Mouse (Mus musculus) layer of hippocampus, adult 9-10 months (tissue): ENCODE measurements around the gene Fkrp.

ENCODE experiments used
- DNase-seq: peaks from one replicate; pipeline ENCODE4 v3.0.0; 2022; ENCODE audit warnings: low spot score

Gene Fkrp

DNA sequence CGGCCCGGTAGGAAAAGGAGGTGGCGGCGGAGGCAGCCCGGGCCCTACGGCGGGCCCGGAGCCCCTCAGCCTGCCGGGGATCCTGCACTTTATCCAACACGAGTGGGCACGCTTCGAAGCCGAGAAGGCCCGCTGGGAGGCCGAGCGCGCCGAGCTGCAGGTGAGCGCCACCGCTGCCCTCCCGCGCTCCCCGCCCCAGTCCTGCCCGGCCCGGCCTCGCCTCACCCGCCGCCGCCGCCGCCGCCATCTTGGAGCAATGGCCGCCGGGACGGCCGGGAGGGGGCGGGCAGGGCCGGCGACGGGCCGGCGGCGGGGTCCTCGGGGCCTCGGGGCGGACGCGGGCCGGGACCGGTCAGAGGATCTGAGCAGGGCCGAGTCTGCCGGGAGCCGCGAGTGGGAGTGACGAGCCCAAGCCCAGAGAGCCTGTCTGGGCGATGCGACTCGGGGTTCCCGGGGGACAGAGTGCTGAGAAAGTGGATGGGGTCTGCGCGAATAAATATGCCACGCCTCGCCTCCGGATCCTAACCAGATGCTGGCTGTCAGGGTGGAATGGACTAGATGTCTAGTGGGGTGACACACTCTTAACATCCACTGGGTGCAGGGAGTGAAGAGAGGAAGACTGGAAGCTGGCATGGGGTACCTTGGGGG lies at the start of gene Fkrp:
Fkrp (minus strand) TSS at position 258 of the 648 bp plus-strand sequence.
- DNase-seq = no peak

DNA sequence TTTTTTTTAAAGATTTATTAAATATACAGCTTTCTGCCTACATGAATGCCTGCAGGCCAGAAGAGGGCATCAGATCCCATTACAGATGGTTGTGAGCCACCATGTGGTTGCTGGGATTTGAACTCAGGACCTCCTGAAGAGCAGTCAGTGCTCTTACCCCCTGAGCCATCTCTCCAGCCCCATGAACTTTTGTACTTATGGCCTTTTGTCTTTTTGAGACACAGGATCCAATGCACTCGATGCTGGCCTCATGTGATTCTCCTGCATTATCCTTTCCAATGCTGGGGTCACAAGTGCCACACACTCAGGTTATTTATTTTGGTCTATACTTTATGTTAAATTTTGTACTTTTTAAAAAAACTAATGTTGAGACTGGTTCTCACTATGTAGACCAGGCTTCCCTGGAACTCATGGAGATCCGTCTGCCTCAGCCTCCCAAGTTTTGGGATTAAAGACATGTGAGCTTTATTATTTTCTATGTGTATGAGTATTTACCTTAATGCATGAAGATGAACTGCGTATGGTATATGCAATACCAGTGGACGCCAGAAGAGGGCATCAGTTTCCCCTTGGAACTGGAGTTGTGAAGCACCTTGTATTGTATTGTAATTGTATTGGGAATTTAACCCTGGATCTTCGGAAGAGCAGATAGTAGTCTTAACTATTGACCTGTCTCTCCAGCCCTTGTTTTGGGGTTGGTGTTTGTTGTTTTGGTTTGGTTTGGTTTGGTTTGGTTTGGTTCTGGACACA lies 43.5 kb upstream of the Fkrp start:
- DNase-seq = no peak

DNA sequence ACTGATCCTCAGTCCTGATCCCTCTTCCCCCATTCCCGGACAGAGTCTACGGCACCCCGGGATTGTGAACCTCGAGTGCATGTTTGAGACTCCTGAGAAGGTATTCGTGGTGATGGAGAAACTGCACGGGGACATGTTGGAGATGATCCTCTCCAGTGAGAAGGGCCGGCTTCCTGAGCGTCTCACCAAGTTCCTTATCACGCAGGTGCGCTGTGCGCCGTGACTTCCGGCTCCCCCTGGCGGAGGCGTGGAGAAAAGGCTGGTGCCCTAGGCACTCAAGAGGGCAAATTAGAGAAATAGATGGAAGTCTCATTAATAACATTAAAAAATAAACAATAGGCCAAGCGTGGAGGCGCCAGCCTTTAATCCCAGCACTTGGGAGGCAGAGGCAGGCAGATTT lies 41.8 kb upstream of the Fkrp start:
- no peak for DNase-seq

DNA sequence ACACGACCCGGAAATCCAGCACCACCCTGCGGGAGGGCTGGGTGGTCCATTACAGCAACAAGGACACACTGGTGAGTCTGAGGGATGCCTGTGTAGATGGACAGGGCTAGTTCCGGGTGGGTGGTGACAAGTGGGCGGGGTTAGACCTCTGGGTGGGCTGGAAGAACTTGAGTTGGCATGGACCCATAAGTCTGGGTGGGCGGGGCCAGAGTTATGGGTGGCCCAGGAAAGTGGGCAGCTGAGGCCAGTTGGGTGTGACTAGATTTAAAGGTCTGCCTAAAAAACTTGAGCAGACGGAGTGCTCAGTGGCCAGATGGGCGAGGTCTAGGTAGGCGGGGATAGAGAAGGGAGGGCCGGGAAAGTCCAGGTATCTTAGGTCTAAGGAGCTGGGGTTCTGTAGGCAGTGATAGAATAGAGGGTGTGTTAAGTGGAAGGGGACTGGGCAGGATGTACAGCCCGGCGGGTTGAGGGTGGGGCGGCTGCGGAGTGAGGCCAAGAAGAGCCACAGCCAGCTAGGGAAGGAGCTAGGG lies 36.8 kb upstream of the Fkrp start:
- DNase-seq = no peak

DNA sequence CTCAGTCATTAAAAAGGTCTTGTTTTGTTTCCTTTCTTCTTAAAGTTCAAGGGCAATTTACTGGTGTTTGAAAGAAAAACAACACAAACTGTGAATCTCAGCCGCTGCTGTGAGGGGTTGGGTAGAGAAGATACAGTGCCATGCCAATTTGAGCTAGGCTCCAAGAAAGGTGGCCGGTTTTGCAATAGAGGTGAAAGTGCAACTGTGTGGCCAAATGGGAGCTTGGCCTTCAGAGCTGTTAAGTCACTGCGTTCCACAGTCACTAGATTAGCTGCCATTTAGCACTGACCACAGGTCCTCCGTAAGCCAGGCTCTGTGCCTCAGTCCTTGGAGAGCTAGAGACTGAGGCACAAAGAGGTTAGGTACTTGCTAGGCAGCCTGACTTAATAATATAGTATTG lies 35.1 kb upstream of the Fkrp start:
- DNase-seq = no peak

DNA sequence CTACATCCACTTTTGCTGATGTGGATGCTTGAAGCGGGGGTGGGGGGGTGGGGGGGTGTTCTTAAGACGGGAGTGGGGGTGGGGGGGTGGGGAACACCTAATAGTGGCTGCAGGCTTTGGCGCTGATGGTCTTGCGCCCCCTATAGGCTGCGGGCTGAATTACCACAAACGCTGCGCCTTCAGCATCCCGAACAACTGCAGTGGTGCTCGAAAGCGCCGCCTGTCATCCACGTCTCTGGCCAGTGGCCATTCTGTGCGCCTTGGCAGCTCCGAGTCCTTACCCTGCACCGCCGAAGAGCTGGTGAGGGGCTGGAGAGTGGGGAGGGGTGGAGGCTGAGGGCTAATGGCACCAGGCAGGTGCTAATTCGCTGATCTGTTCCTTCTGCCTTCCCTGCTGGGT lies 32.0 kb upstream of the Fkrp start:
- peak; percentile 57 for DNase-seq

DNA sequence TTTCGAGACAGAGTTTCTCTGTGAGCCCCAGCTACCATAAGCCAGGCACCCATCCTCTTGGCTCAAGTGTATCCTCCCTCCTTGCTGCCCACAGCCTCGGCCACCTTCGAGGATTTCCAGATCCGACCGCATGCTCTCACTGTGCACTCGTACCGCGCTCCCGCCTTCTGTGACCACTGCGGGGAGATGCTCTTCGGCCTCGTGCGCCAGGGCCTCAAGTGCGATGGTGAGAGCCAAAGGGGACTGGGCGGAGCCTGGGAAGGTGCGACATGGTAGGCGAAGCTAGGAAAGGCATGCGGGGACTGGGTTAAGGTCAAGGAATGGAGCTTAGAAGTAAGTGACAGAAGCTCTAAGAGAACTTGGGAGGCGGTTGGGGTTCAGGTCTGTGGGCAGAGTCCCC lies 31.0 kb upstream of the Fkrp start:
- DNase-seq = no peak

DNA sequence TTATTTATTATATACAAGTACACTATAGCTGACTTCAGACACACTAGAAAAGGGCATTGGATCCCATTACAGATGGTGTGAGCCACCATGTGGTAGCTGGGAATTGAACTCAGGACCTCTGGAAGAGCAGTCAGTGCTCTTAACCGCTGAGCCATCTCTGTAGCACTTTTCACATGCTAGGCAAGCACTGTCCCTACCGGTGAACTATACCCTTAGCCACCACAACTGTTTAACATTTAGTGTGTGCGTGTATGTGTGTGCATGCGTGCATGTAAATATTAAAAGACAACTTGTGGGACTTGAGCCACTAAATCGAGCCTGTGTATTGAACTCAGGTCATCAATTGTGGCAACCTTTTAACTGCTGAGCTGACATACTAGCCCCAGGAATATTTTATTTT lies 30.2 kb upstream of the Fkrp start:
- DNase-seq = no peak

DNA sequence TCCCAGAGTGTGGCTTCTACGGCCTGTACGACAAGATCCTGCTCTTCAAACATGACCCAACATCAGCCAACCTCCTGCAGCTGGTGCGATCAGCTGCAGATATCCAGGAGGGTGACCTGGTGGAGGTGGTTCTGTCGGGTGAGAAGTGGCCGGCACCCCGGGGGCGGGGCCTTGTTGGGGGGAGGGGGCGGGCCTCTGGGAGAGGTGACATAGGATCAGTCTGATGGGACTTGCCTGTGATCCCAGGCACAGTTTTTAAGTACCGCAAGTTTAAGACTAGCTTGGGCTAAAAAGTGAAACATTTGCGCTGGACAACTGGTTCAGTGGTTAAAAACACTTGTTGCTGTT lies 29.3 kb upstream of the Fkrp start:
- DNase-seq = no peak

DNA sequence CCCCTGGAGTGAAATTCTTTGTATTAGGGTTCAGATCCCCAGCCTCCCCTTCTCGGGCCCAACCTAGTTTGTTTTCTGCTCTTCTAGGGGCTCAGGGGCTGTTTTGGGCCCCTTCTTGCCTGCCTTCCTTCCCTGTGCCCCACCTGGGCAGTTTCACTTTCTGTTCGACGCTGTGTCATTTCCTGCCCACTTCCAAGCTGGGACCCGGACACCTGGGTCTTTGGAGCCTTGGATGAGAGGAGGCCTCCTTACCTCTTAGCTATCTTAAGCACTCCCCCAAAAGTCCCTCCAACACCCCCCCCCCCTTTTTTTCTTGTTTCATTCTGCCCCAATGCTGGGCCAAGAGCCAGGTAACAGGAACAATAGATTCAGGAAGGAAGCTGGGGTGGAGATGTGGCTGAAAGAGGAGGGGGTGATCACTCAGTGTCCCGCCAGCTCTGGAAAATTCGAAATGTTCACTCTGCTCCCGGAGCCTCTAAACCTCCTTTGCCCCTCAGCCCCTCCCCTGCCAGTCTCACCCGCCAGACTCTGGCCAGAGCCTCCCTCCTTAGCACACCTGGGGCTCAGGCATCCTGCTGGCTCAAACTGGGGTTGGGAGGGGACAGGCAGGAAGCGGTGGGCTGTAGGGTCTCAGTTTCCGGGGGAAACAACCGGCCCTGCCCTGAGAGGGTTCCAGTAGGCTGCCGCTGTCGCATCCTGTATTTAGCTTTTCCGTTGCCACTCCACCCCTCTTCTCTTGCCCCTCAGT lies 28.7 kb upstream of the Fkrp start:
- DNase-seq = no peak

DNA sequence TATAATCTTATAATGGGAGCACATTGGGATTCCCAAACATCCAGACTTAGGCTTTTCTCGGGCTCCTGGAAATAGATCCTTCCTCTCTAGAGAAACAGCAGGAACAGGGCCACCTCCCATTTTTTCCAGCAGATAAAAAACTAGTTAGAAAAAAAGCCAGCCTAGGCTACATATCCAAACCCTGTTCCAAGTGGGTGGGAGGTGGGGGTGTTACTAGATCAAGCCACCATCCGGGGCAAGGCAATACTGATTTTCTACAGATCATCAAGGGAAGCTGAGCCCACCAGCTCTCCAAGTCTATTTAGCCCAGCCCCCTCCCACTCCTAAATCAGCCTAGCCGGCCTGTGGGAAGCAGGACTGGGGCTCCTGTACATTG lies 28.2 kb upstream of the Fkrp start:
- no peak for DNase-seq

DNA sequence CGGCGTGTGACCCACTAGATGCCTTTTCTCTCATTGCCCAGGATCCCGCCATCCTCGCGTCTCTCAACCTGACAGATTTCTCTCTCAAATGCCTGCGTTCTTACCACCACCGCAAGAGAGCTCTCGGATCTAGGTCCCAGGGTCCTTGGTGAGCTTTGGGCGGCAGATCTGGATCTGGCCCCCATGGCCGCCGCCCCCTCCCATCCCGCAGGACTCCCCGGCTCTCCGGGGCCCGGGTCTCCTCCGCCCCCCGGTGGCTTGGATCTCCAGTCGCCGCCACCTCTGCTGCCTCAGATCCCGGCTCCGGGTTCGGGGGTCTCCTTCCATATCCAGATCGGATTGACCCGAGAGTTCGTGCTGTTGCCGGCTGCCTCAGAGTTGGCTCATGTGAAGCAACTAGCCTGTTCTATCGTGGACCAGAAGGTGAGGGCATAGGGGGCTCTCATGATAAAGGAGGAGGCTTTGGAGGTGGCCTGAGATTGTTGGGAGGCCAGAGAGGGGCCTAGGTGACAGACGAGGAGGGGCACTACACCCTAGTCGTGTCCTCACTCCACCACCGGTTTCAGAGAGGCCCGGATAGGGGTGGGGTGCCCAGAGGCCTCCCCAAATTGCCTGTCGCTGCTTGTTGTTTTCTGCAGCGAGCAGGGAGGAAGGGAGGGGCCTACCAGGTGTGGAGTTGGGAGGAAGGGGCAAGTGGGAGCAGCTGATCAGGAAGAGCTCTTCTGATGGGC lies 27.1 kb upstream of the Fkrp start:
- no peak for DNase-seq

DNA sequence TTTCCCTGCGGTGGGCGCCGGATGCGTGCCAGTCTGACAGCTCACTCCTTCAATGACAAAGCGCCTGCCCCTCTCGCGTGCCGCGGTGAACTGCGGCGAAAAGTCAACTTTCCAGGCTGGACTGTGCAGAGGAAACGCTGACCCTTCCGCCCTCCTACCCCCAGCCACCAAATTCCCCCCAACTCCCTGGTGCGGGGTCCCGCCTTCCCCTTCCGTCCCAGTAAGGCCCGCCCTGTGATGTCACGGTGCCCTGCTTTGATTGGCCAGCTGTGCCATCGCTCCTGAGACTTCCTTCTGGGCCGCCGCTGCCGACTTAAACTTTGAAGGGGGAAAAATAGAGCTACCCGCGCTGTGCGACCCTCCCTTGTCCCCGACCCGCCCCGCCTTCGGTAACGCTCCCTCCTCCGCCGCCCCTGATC lies 26.1 kb upstream of the Fkrp start, which contains the start of gene Prkd2:
Prkd2 (plus strand) TSS at position 258 of the 419 bp plus-strand sequence.
- peak; percentile 59 for DNase-seq

DNA sequence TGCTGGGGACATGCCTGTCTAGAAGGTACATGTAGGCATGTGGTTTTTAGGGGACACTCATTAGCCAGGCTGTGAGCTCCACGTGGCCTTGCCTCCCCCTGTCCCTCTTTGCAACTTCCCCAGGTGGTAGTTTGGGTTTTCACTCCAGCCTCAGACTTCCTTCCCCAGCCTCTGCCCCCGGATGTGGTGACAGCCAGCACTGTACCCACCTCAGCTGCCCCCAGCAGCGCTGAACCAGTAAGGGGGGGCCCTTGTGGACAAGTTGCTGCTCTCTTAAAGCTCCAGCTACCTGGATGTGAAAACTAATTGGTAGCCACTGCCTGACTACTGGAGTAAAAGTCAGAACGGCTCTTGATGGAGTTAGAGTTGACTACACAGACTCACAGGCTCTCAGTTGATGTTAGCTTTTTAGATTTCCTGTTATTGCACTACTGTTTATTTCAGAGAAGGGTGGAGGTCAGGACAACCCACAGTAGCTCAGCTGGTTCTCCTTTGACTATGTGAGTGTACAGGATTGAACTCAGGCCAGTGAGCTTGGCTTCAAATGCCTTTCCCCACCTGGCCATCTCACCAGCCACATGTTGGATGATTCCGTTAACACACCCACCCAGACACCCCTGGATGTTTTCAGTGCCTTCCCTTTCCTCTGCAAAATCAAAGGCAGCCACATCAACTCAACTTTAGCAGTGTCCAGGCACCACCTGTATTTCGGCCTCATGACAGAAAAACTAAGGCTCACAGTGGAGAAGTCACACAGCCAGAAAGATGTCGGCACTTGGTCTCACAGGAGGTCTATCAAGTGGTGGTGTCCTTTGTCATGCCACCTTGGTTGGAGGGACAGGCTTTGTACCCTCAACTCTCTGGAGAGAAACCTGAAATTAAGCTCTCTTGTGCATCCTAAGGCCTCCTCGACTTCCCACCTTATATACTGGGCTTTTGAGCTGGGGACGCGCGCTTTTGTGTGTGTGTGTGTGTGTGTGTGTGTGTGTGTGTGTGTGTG lies 25.3 kb upstream of the Fkrp start:
- DNase-seq = no peak

DNA sequence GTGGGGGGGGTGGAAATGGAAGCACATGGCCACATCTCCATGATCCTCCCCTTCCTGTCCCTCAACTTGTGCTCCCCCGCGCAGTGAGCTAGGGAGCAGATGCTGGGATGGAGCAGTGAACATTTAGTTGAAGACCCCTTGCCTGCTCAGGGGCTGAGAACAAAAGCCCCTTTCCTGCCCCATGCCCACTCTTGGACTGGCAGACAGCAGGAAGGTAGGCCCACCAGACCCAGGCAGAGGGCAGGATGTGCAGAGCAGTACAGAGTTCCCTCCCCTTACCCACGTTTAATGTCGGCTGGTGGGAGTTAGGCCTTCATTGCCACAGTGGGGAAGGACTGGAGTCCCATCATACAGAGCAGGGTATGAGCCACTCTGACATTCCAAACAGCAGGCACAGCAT lies 24.5 kb upstream of the Fkrp start:
- no peak for DNase-seq

DNA sequence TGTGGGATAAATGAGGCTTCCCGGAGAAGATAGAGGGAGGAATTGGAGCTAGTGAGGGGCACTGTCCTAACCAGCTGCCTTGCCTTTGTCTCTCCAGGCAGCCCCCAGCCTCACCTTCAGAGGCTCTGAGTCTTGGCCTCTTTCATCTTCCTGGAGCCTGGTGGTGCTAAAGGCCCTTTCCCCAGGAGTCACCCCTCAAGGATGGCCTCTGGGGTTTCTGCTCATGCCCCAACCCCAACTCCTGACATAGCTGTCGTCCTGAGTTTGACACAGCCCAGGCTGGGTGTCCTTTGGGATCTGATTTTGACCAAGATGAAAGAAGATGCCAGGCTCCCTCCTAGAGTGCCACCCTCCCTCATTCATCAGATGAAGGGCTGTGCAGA lies 23.6 kb upstream of the Fkrp start:
- no peak for DNase-seq

DNA sequence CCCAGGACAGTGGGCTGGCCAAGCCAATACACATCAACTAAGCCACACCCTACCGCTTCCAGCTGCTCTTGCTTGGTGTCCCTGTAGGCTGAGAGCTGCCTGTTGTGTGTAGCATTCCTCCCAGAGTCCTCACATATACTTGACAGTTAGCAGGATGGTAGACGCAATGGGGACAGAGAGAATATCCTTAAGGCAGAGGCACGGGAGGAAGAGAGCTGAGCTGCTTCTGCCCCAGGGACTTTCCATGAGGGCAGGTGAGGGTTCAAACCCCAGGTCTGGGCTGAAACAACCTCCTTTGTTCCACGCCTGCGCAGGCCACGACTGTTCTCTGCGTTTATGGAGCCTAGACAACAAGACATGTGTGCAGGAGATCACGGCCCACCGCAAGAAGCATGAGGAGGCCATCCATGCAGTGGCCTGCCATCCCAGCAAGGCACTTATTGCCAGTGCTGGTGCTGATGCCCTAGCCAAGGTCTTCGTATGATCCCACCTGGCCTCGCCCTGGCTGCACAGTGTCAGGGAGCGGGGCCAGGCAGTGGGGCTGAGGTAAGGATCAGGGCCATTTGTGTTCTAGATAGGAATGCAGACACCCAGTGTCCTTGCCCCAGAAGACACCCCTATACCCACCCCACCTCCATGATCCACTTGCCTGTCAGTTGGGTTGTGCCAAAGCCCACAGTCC lies 23.0 kb upstream of the Fkrp start:
- no peak for DNase-seq

DNA sequence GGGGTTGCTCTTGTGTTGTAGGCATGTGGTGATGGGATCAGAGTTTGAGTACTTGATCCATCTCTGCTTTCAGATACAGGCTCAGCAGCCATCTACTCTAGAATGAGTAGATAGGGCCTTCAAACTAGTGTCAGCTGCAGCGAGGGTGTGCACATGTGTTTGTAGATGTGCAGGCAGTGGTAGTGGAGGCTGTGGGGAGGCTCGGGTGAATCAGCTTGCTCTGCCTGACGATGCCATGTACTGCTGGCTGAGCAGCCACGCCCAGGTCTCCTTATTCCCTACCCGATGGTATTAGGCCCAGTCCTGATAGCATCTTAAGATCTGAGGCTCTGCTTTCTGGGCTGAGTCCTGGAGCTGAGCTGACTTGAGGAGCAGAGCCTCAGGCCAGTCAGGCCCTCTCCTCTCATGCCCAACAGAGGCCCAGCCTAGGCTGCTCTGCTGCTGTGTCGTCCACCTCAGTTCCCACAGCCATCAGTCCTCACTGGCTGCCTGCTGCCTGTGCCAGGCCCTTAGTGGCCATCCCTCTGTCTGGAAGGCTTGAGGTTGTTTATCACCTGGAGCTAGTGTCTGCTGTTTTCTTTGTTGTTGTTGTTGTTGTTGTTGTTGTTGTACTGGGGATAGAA lies 22.4 kb upstream of the Fkrp start:
- DNase-seq = no peak

DNA sequence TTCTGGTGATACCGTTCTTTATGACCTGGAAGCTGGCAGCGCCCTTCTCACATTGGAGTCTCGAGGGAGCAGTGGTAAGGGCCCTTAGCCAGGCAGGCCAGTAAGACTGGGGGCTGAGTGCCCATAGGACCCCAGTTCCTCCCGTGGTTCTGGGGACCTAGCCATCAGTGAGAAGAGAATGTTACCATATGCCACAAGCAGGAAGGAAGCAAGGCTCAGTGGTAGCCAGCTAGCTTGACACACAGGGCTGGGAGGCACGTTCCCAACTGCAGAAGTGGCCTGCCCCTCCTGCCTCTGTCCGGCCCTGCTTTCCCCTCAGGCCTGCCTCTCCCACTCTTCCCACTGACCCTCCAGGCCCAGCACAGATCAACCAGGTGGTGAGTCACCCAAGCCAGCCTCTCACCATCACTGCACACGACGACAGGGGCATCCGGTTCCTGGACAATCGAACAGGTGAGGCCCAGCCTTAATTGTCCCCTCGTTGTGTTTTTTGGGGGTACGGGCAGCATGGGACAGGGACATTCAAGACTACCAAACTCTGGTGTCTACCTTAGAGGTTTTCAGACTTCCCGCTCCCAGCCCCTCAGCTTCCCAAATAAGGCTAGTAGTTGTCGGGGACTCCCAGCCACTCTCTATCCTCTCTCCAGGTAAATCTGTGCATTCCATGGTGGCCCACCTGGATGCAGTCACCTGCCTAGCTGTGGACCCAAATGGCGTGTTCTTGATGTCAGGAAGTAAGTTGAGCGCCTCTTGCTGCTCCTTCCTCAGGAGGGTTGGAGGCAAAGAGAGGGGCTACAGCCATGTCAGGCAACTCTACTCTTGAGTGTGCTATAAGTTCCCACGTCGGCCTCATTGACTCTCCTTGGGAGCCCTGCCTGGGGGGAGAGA lies 21.6 kb upstream of the Fkrp start:
- DNase-seq = no peak
